Mouse (Mus musculus): ENCODE measurements around the gene Abhd16a. TPM values are rescaled to one million over a fixed set of nuclear protein-coding genes. Genes with fewer than 3 reads are reported as not detected.

The Abhd16a gene
- polyA plus RNA-seq, 1 experiment from 2014 or later: 86.9 TPM

GRCm38 (mm10) chr17:35064378-35064877 lies 24.6 kb upstream of the Abhd16a start:
- WGBS: 42% methylated on average over 10 of the region's 10 CpGs
- Histone ChIP-seq H3K4me3 (peak overlapping the region; percentile 24), H3K27ac (no peak overlapping the region), H3K36me3 (peaks cover 30% of the 10 kb centered on the region), H3K4me1 (replicated peaks) (peaks cover 38% of the 10 kb centered on the region), H3K27me3 (peaks cover 73% of the 10 kb centered on the region), H3K4me2 (peak overlapping the region; percentile 53), H3K9me3 (no peaks in the 10 kb centered on the region), H3K9ac (peak overlapping the region; percentile 36)
- no peak for ATAC-seq (ENCODE audit: low FRiP score)

- H3K4me1 ChIP-seq (replicated peaks): peaks cover 31% of the 10 kb centered on the region
- H3K4me3 ChIP-seq: peak within 1 kb of the TSS; percentile 24
- ATAC-seq (ENCODE audit: low FRiP score): no peak
- H3K9ac ChIP-seq: peak within 1 kb of the TSS; percentile 57
- H3K9me3 ChIP-seq: no peaks in the 10 kb centered on the region
- no peak within 1 kb of the TSS for H3K27ac ChIP-seq
- WGBS: 1% methylated on average over 48 of the region's 48 CpGs
- peaks cover 30% of the 10 kb centered on the region for H3K36me3 ChIP-seq
- H3K4me2 ChIP-seq: peak within 1 kb of the TSS; percentile 53
- H3K27me3 ChIP-seq: peaks cover 73% of the 10 kb centered on the region
Measured at GRCm38 (mm10) chr17:35064951-35065947, 23.8 kb upstream of the Abhd16a start, which contains the start of gene Ly6g6c. TSS of gene Ly6g6c (plus strand) at chr17:35065388.

GRCm38 (mm10) chr17:35066084-35066483 lies 23.0 kb upstream of the Abhd16a start, which contains the start of gene Mpig6b:
TSS of gene Mpig6b (minus strand) at chr17:35066184.
- Histone ChIP-seq H3K27me3 (peaks cover 73% of the 10 kb centered on the region), H3K4me2 (peak within 1 kb of the TSS; percentile 53), H3K9ac (peak within 1 kb of the TSS; percentile 57), H3K4me3 (peak within 1 kb of the TSS; percentile 24), H3K4me1 (replicated peaks) (peaks cover 23% of the 10 kb centered on the region), H3K27ac (no peak within 1 kb of the TSS), H3K36me3 (peaks cover 22% of the 10 kb centered on the region), H3K9me3 (no peaks in the 10 kb centered on the region)
- 47% methylated on average over 10 of the region's 10 CpGs for WGBS
- no peak for ATAC-seq (ENCODE audit: low FRiP score)

GRCm38 (mm10) chr17:35068213-35068914 lies 20.7 kb upstream of the Abhd16a start:
- no peak overlapping the region for H3K9ac ChIP-seq
- no peak overlapping the region for H3K4me3 ChIP-seq
- H3K4me1 ChIP-seq (replicated peaks): peaks cover 16% of the 10 kb centered on the region
- no peak for ATAC-seq (ENCODE audit: low FRiP score)
- no peak overlapping the region for H3K27ac ChIP-seq
- no peak overlapping the region for H3K4me2 ChIP-seq
- 87% methylated on average over 17 of the region's 17 CpGs for WGBS
- H3K9me3 ChIP-seq: no peaks in the 10 kb centered on the region
- peaks cover 56% of the 10 kb centered on the region for H3K27me3 ChIP-seq
- peaks cover 4% of the 10 kb centered on the region for H3K36me3 ChIP-seq

GRCm38 (mm10) chr17:35070556-35071229 lies 18.4 kb upstream of the Abhd16a start:
- no peak overlapping the region for H3K4me2 ChIP-seq
- H3K4me1 ChIP-seq (replicated peaks): peaks cover under 1% of the 10 kb centered on the region; the same call in 1 of the 2 replicates
- H3K4me3 ChIP-seq: no peak overlapping the region
- H3K9me3 ChIP-seq: no peaks in the 10 kb centered on the region
- 59% methylated on average over 6 of the region's 6 CpGs for WGBS
- H3K27ac ChIP-seq: no peak overlapping the region
- H3K36me3 ChIP-seq: no peaks in the 10 kb centered on the region
- H3K9ac ChIP-seq: no peak overlapping the region
- ATAC-seq (ENCODE audit: low FRiP score): no peak
- peaks cover 33% of the 10 kb centered on the region for H3K27me3 ChIP-seq

GRCm38 (mm10) chr17:35071454-35071853 lies 17.6 kb upstream of the Abhd16a start:
- Histone ChIP-seq H3K4me2 (no peak overlapping the region), H3K9ac (no peak overlapping the region), H3K27ac (no peak overlapping the region), H3K4me3 (no peak overlapping the region), H3K4me1 (replicated peaks) (no peaks in the 10 kb centered on the region), H3K27me3 (peaks cover 25% of the 10 kb centered on the region), H3K9me3 (no peaks in the 10 kb centered on the region), H3K36me3 (no peaks in the 10 kb centered on the region)
- WGBS: 84% methylated on average over 9 of the region's 9 CpGs
- no peak for ATAC-seq (ENCODE audit: low FRiP score)

- 61% methylated on average over 17 of the region's 17 CpGs for WGBS
- Histone ChIP-seq H3K9ac (peak overlapping the region; percentile 49; the same call in 1 of the 2 replicates), H3K4me1 (replicated peaks) (peaks cover 12% of the 10 kb centered on the region), H3K9me3 (no peaks in the 10 kb centered on the region), H3K4me2 (no peak overlapping the region), H3K4me3 (no peak overlapping the region), H3K36me3 (no peaks in the 10 kb centered on the region), H3K27ac (no peak overlapping the region), H3K27me3 (no peaks in the 10 kb centered on the region)
- no peak for ATAC-seq (ENCODE audit: low FRiP score)
Measured at GRCm38 (mm10) chr17:35074097-35074496, 15.0 kb upstream of the Abhd16a start.

GRCm38 (mm10) chr17:35076507-35077176 lies 12.4 kb upstream of the Abhd16a start, which contains the start of gene Ly6g6e:
TSS of gene Ly6g6e (plus strand) at chr17:35076902.
- peaks cover 12% of the 10 kb centered on the region for H3K4me1 ChIP-seq (replicated peaks)
- H3K9me3 ChIP-seq: no peaks in the 10 kb centered on the region
- H3K27me3 ChIP-seq: no peaks in the 10 kb centered on the region
- H3K27ac ChIP-seq: no peak within 1 kb of the TSS
- H3K4me3 ChIP-seq: peak within 1 kb of the TSS; percentile 10; the same call in 1 of the 2 replicates
- peak within 1 kb of the TSS; percentile 44 for H3K9ac ChIP-seq
- no peaks in the 10 kb centered on the region for H3K36me3 ChIP-seq
- no peak for ATAC-seq (ENCODE audit: low FRiP score)
- H3K4me2 ChIP-seq: peak within 1 kb of the TSS; percentile 44
- WGBS: 26% methylated on average over 10 of the region's 10 CpGs

- ATAC-seq (ENCODE audit: low FRiP score): no peak
- Histone ChIP-seq H3K27ac (no peak overlapping the region), H3K4me2 (peak overlapping the region; percentile 44), H3K9me3 (no peaks in the 10 kb centered on the region), H3K4me3 (no peak overlapping the region), H3K4me1 (replicated peaks) (peaks cover 12% of the 10 kb centered on the region), H3K27me3 (no peaks in the 10 kb centered on the region), H3K9ac (peak overlapping the region; percentile 44), H3K36me3 (no peaks in the 10 kb centered on the region)
- 40% methylated on average over 2 of the region's 2 CpGs for WGBS
Measured at GRCm38 (mm10) chr17:35077285-35077684, 11.8 kb upstream of the Abhd16a start.

GRCm38 (mm10) chr17:35077786-35078233 lies 11.3 kb upstream of the Abhd16a start, which contains the start of gene Ly6g6d:
TSS of gene Ly6g6d (minus strand) at chr17:35078065.
- Histone ChIP-seq H3K4me3 (peak within 1 kb of the TSS; percentile 10; the same call in 1 of the 2 replicates), H3K36me3 (no peaks in the 10 kb centered on the region), H3K27me3 (no peaks in the 10 kb centered on the region), H3K9ac (peak within 1 kb of the TSS; percentile 44), H3K4me1 (replicated peaks) (peaks cover 12% of the 10 kb centered on the region), H3K9me3 (no peaks in the 10 kb centered on the region), H3K27ac (no peak within 1 kb of the TSS; the same call in 1 of the 2 replicates), H3K4me2 (peak within 1 kb of the TSS; percentile 44)
- 14% methylated on average over 14 of the region's 14 CpGs for WGBS
- ATAC-seq (ENCODE audit: low FRiP score): no peak

GRCm38 (mm10) chr17:35079778-35080177 lies 9.3 kb upstream of the Abhd16a start:
- Histone ChIP-seq H3K4me1 (replicated peaks) (peaks cover 12% of the 10 kb centered on the region), H3K9ac (no peak overlapping the region), H3K9me3 (no peaks in the 10 kb centered on the region), H3K4me2 (no peak overlapping the region), H3K36me3 (no peaks in the 10 kb centered on the region), H3K4me3 (no peak overlapping the region), H3K27ac (no peak overlapping the region), H3K27me3 (no peaks in the 10 kb centered on the region)
- ATAC-seq (ENCODE audit: low FRiP score): no peak
- 74% methylated on average over 9 of the region's 9 CpGs for WGBS
